Mouse (Mus musculus) intestine, embryonic 15.5 days (tissue): Measurements from ENCODE around the gene Naaladl1. TPM values are rescaled to one million over a fixed set of nuclear protein-coding genes. Genes with fewer than 3 reads are reported as not detected.

Source experiments
- ATAC-seq: fragments of 200-750 bp; cut with Nextera tagmentation; 2 replicates; pipeline ENCODE4 v1.8.0; 2017; ENCODE audit warnings: moderate TSS enrichment, moderate library complexity
- H3K27ac ChIP-seq: fragments of 300-500 bp; sonication (generic); 2 replicates; pipeline ENCODE4 v1.5.1; 2015; ENCODE audit warnings: mild to moderate bottlenecking, inconsistent platforms
- H3K27me3 ChIP-seq: fragments of 300-500 bp; sonication (generic); replicated peaks from 2 replicates; pipeline ENCODE4 v1.6.1; 2015; ENCODE audit warnings: inconsistent platforms
- H3K36me3 ChIP-seq: fragments of 300-500 bp; sonication (generic); 2 replicates; pipeline ENCODE4 v1.6.1; 2015; ENCODE audit warnings: inconsistent platforms
- H3K4me1 ChIP-seq: fragments of 300-500 bp; sonication (generic); replicated peaks from 2 replicates; pipeline ENCODE4 v1.6.1; 2015; ENCODE audit warnings: inconsistent platforms
- H3K4me2 ChIP-seq: fragments of 300-500 bp; sonication (generic); replicated peaks from 2 replicates; pipeline ENCODE4 v1.6.1; 2015; ENCODE audit warnings: mild to moderate bottlenecking, inconsistent platforms
- H3K4me3 ChIP-seq: fragments of 300-500 bp; sonication (generic); replicated peaks from 2 replicates; pipeline ENCODE4 v1.5.1; 2015; ENCODE audit warnings: inconsistent platforms
- H3K9ac ChIP-seq: fragments of 300-500 bp; sonication (generic); 2 replicates; pipeline ENCODE4 v1.6.1; 2015; ENCODE audit warnings: inconsistent platforms
- H3K9me3 ChIP-seq: fragments of 300-500 bp; sonication (generic); 2 replicates; pipeline ENCODE4 v1.6.1; 2016; ENCODE audit warnings: inconsistent platforms
- WGBS: fragments of 180-500 bp; shearing (Covaris S2); methylation state at CpG from one replicate; pipeline ENCODE4 v1.1.7; 2015; 5-methylcytosine and 5-hydroxymethylcytosine counted together
- polyA plus RNA-seq: library from polyadenylated mRNA; unstranded; fragments of >200 nt; fragmentation: Nextera tagmentation; extraction: Ambion mirVana; gene quantifications from 2 replicates; pipeline ENCODE4 v1.2.1, GENCODE M21; 2015

The Naaladl1 gene
- polyA plus RNA-seq, 1 experiment from 2014 or later: 28.9 TPM

GRCm38 (mm10) chr19:6088841-6089240 is 16.7 kb upstream of the Naaladl1 start:
- Histone ChIP-seq H3K4me1 (peaks cover 8% of the 10 kb centered on the region), H3K4me3 (no peak overlapping the region), H3K9me3 (no peaks in the 10 kb centered on the region), H3K27me3 (no peaks in the 10 kb centered on the region), H3K4me2 (no peak overlapping the region), H3K9ac (no peak overlapping the region), H3K36me3 (peaks cover 29% of the 10 kb centered on the region), H3K27ac (no peak overlapping the region)
- no peak for ATAC-seq
- 92% methylated on average over 13 of the region's 13 CpGs for WGBS

- no peaks in the 10 kb centered on the region for H3K4me1 ChIP-seq
- WGBS: 87% methylated on average over 7 of the region's 7 CpGs
- H3K36me3 ChIP-seq: peaks cover 28% of the 10 kb centered on the region
- no peak within 1 kb of the TSS for H3K4me2 ChIP-seq
- no peak for ATAC-seq
- H3K27me3 ChIP-seq: no peaks in the 10 kb centered on the region
- H3K9me3 ChIP-seq: no peaks in the 10 kb centered on the region
- H3K9ac ChIP-seq: no peak within 1 kb of the TSS
- H3K27ac ChIP-seq: no peak within 1 kb of the TSS
- no peak within 1 kb of the TSS for H3K4me3 ChIP-seq
Observed at GRCm38 (mm10) chr19:6094119-6094518, 11.5 kb upstream of the Naaladl1 start, which contains the start of gene AC131692.1. Gene AC131692.1, plus strand, starts transcription at chr19:6094419.

GRCm38 (mm10) chr19:6097847-6098246 is 7.7 kb upstream of the Naaladl1 start:
- Histone ChIP-seq H3K36me3 (0 out of 2 replicates have a peak, but pooled peaks cover 4% of the 10 kb centered on the region), H3K4me1 (no peaks in the 10 kb centered on the region), H3K4me3 (no peak overlapping the region), H3K4me2 (no peak overlapping the region), H3K27me3 (no peaks in the 10 kb centered on the region), H3K9ac (no peak overlapping the region), H3K9me3 (no peaks in the 10 kb centered on the region), H3K27ac (no peak overlapping the region)
- no peak for ATAC-seq
- 79% methylated on average over 3 of the region's 3 CpGs for WGBS

GRCm38 (mm10) chr19:6101186-6101585 is 4.4 kb upstream of the Naaladl1 start:
- no peaks in the 10 kb centered on the region for H3K27me3 ChIP-seq

GRCm38 (mm10) chr19:6102169-6102853 is 3.3 kb upstream of the Naaladl1 start:
- peaks cover 13% of the 10 kb centered on the region; the same call in 1 of the 2 replicates for H3K4me1 ChIP-seq
- H3K4me3 ChIP-seq: no peak overlapping the region
- no peaks in the 10 kb centered on the region for H3K36me3 ChIP-seq
- 71% methylated on average over 6 of the region's 6 CpGs for WGBS
- no peak for ATAC-seq
- no peak overlapping the region for H3K27ac ChIP-seq
- no peak overlapping the region for H3K9ac ChIP-seq
- no peaks in the 10 kb centered on the region for H3K9me3 ChIP-seq
- no peak overlapping the region for H3K4me2 ChIP-seq
- no peaks in the 10 kb centered on the region for H3K27me3 ChIP-seq

More at GRCm38 (mm10) chr19:6101186-6101585, 4.4 kb upstream of the Naaladl1 start:
- peaks cover 13% of the 10 kb centered on the region; the same call in 1 of the 2 replicates for H3K4me1 ChIP-seq
- no peak for ATAC-seq
- H3K9ac ChIP-seq: no peak overlapping the region
- WGBS: 65% methylated on average over 6 of the region's 6 CpGs
- no peaks in the 10 kb centered on the region for H3K9me3 ChIP-seq
- H3K4me2 ChIP-seq: no peak overlapping the region
- H3K27ac ChIP-seq: no peak overlapping the region
- H3K4me3 ChIP-seq: no peak overlapping the region
- no peaks in the 10 kb centered on the region for H3K36me3 ChIP-seq

- Histone ChIP-seq H3K9ac (no peak overlapping the region; the same call in 1 of the 2 replicates), H3K4me1 (peaks cover 13% of the 10 kb centered on the region; the same call in 1 of the 2 replicates), H3K36me3 (no peaks in the 10 kb centered on the region), H3K4me3 (no peak overlapping the region), H3K27ac (peak overlapping the region; percentile 29), H3K27me3 (no peaks in the 10 kb centered on the region), H3K9me3 (no peaks in the 10 kb centered on the region), H3K4me2 (peak overlapping the region; percentile 2; the same call in 1 of the 2 replicates)
- WGBS: 53% methylated on average over 4 of the region's 4 CpGs
- ATAC-seq: peak; percentile 84
Observed at GRCm38 (mm10) chr19:6104476-6104875, 1.1 kb upstream of the Naaladl1 start.

- Histone ChIP-seq H3K9me3 (no peaks in the 10 kb centered on the region), H3K9ac (no peak overlapping the region), H3K4me2 (no peak overlapping the region), H3K27ac (no peak overlapping the region), H3K27me3 (no peaks in the 10 kb centered on the region), H3K4me3 (no peak overlapping the region), H3K36me3 (peaks cover 19% of the 10 kb centered on the region), H3K4me1 (peaks cover 15% of the 10 kb centered on the region)
- 47% methylated on average over 6 of the region's 6 CpGs for WGBS
- ATAC-seq: no peak
Observed at GRCm38 (mm10) chr19:6113116-6113515, 7.5 kb downstream of the Naaladl1 start.

- Histone ChIP-seq H3K4me1 (peaks cover 28% of the 10 kb centered on the region), H3K36me3 (peaks cover 22% of the 10 kb centered on the region), H3K4me3 (peak overlapping the region; percentile 94), H3K9me3 (no peaks in the 10 kb centered on the region), H3K9ac (peak overlapping the region; percentile 20; the same call in 1 of the 2 replicates), H3K27ac (no peak overlapping the region), H3K27me3 (no peaks in the 10 kb centered on the region), H3K4me2 (peak overlapping the region; percentile 88)
- ATAC-seq: no peak
- WGBS: 92% methylated on average over 15 of the region's 15 CpGs
Observed at GRCm38 (mm10) chr19:6116113-6116850, 10.7 kb downstream of the Naaladl1 start.

- Histone ChIP-seq H3K4me3 (peak overlapping the region; percentile 94), H3K27me3 (no peaks in the 10 kb centered on the region), H3K4me2 (peak overlapping the region; percentile 88), H3K27ac (peak overlapping the region; percentile 99), H3K36me3 (peaks cover 22% of the 10 kb centered on the region), H3K4me1 (peaks cover 34% of the 10 kb centered on the region), H3K9ac (peak overlapping the region; percentile 87), H3K9me3 (no peaks in the 10 kb centered on the region)
- no peak for ATAC-seq
- WGBS: 5% methylated on average over 32 of the region's 32 CpGs
Observed at GRCm38 (mm10) chr19:6117346-6117985, 11.9 kb downstream of the Naaladl1 start.

GRCm38 (mm10) chr19:6117986-6118676 is 12.5 kb downstream of the Naaladl1 start, which contains the start of gene Sac3d1:
Gene Sac3d1, minus strand, starts transcription at chr19:6118650.
- ATAC-seq: peak; percentile 88
- peak within 1 kb of the TSS; percentile 87 for H3K9ac ChIP-seq
- WGBS: under 1% methylated on average over 77 of the region's 77 CpGs
- H3K9me3 ChIP-seq: no peaks in the 10 kb centered on the region
- peaks cover 34% of the 10 kb centered on the region for H3K4me1 ChIP-seq
- H3K27me3 ChIP-seq: no peaks in the 10 kb centered on the region
- H3K4me2 ChIP-seq: peak within 1 kb of the TSS; percentile 88
- H3K36me3 ChIP-seq: peaks cover 22% of the 10 kb centered on the region
- peak within 1 kb of the TSS; percentile 94 for H3K4me3 ChIP-seq
- H3K27ac ChIP-seq: peak within 1 kb of the TSS; percentile 99

GRCm38 (mm10) chr19:6118677-6119185 is 13.1 kb downstream of the Naaladl1 start:
- H3K27me3 ChIP-seq: no peaks in the 10 kb centered on the region
- H3K4me1 ChIP-seq: peaks cover 38% of the 10 kb centered on the region
- peak overlapping the region; percentile 5 for H3K9ac ChIP-seq
- peak overlapping the region; percentile 88 for H3K4me2 ChIP-seq
- H3K36me3 ChIP-seq: peaks cover 22% of the 10 kb centered on the region
- peak overlapping the region; percentile 99 for H3K27ac ChIP-seq
- ATAC-seq: peak; percentile 21
- peak overlapping the region; percentile 94 for H3K4me3 ChIP-seq
- under 1% methylated on average over 8 of the region's 8 CpGs for WGBS
- no peaks in the 10 kb centered on the region for H3K9me3 ChIP-seq
